Mouse (Mus musculus) inflammation-experienced regulatory T-cells, adult 6 months (primary cell): ENCODE measurements around the gene Olfr444. TPM values are rescaled to one million over a fixed set of nuclear protein-coding genes. Genes with fewer than 3 reads are reported as not detected.

ENCODE experiments used
- ATAC-seq: one replicate; pipeline ENCODE4 v1.8.0; 2017
- polyA plus RNA-seq, 3 experiments: library from polyadenylated mRNA; unstranded; fragments of 100-300 nt; shearing (Covaris generic); gene quantifications; one replicate each; pipeline ENCODE4 v1.2.1; 2017

Gene Olfr444
- polyA plus RNA-seq = not detected

DNA sequence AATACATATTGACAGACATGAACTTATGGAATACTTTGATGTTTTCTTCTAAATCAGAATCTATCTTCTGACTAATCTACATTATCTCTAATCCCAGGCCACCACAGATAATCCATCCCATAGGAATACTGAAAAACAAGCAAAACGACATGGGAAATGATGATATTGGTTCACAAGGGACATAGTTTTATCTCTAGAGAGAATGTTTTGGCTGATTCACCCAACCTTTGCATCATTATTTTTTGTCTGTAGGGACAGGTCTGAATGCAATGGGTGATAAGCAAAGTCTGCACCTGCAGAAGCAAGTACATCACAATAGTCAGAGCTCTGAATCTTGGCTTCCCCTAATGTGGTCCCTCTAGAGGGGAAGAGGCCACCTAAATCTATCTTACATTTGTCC lies at the start of gene Olfr444:
Olfr444 (plus strand) TSS at position 301 of the 400 bp plus-strand sequence.
- no peak for ATAC-seq

DNA sequence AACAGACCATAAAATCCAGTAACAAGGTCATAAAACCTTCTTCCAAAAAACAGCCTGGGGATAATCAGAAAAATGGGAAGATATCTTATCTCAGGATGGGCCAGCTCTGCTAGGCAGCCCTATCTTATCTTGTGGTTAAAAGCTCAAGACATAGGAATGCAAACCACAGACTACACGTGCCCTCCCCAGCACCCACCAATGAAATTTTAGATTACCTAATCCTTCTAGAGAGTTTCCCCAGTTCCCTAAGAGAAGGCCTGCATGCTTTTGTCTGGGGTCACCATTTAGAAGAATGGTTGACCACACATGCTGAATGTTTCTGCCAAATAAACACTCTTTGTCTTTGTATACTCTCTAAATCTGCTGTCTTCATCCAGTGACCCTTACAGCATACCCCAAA lies 48.5 kb upstream of the Olfr444 start:
- no peak for ATAC-seq

DNA sequence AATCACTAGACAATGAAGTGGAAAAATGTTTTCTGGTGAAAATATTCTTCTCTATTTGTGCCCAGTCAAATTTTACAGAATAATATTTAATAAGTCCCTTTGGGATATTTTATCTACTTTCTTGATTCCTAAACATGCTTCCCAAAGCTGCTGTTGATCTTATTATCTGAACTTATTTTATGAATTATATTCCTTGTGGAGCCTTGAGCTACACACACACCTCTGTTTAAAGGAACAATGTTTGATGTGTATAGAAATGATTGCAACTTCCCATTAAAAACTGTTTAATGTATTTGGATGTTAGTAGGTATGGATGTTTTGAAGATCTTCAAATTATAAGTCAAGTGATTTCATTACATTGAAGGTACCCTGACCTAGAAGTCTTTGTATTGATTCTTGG lies 40.3 kb upstream of the Olfr444 start, which contains the start of gene Olfr447:
Olfr447 (plus strand) TSS at position 301 of the 400 bp plus-strand sequence.
- no peak for ATAC-seq

DNA sequence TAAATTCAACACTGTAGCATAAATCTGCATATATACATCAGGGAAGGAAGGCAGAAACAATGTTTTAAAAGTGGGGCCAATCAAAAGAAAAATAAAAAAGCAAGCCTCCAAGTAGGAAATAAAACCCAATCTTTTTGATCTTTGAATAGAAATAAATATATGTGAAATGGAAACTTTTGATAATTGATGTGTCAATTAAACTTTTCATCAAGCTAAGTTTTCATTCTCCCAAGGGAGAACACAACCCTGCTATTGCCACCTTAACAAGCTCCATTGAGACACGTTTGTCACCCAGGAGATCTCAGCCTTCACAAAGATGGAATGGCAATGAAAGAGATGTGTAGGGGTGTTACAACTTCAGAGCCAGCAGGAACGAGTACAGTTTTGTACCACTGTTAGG lies 27.8 kb upstream of the Olfr444 start, which contains the start of gene Olfr446:
Olfr446 (plus strand) TSS at position 301 of the 400 bp plus-strand sequence.
- no peak for ATAC-seq

DNA sequence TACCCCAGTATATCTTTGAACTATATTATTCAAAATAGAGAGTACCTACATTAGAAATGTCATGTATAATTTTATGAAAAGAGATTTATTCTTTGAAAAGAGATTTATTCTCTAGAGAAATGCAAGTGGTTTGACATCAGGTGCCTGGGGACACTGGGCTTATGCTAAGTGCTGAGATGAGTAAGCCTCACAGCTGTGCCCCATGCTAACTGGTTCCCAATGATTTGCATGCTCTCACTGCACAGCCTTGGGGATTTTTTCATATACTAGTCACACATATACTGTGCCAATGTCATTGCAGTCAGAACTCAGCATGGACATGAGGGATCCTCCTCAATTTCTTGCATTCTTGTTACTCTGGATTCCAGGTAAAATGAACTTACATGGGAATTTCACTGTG lies 31.5 kb downstream of the Olfr444 start:
- ATAC-seq = no peak

Other genes with a start within 250 kb of the Olfr444 start
- gene Tcaf1, start 239.0 kb upstream of the Olfr444 start, polyA plus RNA-seq = under 1 TPM in 2 of 3 experiments, not detected in 1; 0.19 to 0.38 TPM
- gene Olfr453, start 209.7 kb upstream of the Olfr444 start, polyA plus RNA-seq = not detected
- not detected for gene Olfr38, start 192.7 kb upstream of the Olfr444 start, polyA plus RNA-seq
- not detected for gene Olfr452, start 164.0 kb upstream of the Olfr444 start, polyA plus RNA-seq
- not detected for gene Olfr450, start 137.1 kb upstream of the Olfr444 start, polyA plus RNA-seq
- not detected for gene Olfr449, start 114.7 kb upstream of the Olfr444 start, polyA plus RNA-seq
- not detected for gene Olfr448, start 58.6 kb upstream of the Olfr444 start, polyA plus RNA-seq
- gene Olfr447, start 40.2 kb upstream of the Olfr444 start, polyA plus RNA-seq = not detected
- gene Olfr446, start 27.7 kb upstream of the Olfr444 start, polyA plus RNA-seq = not detected
- gene Olfr441, start 157.3 kb downstream of the Olfr444 start, polyA plus RNA-seq = not detected
- gene Olfr237-ps1, start 197.5 kb downstream of the Olfr444 start, polyA plus RNA-seq = under 1 TPM in 1 of 3 experiments, not detected in 2; 0.17 TPM
- gene Olfr437, start 214.2 kb downstream of the Olfr444 start, polyA plus RNA-seq = not detected
- gene Olfr13, start 223.1 kb downstream of the Olfr444 start, polyA plus RNA-seq = not detected
- not detected for gene Olfr435, start 248.1 kb downstream of the Olfr444 start, polyA plus RNA-seq